Mouse (Mus musculus) ES-Bruce4 (cell line): ENCODE measurements at regions not wholly inside any gene's neighbourhood (a gene's known extent, or its start where the extent isn't known, plus 50 kb on each side); places are given as distances from the start of the nearest gene placed in this dataset.

Source experiments
- H3K27ac ChIP-seq: 2 replicates; pipeline ENCODE4 v1.5.1; 2012; ENCODE audit warnings: low read length, inconsistent platforms; ENCODE audit not compliant: insufficient read depth
- H3K27me3 ChIP-seq: 2 replicates; pipeline ENCODE4 v1.6.1; 2012; ENCODE audit warnings: mild to moderate bottlenecking, low read length, inconsistent platforms; ENCODE audit not compliant: control insufficient read depth, poor library complexity, insufficient read depth, severe bottlenecking
- H3K36me3 ChIP-seq: 2 replicates; pipeline ENCODE4 v1.6.1; 2012; ENCODE audit warnings: inconsistent platforms, mild to moderate bottlenecking, low read length, moderate library complexity; ENCODE audit not compliant: control insufficient read depth, poor library complexity, insufficient read depth, severe bottlenecking
- H3K4me1 ChIP-seq: one replicate; pipeline ENCODE4 v1.8.1; 2011; ENCODE audit warnings: low read length; ENCODE audit not compliant: control insufficient read depth, insufficient read depth
- H3K4me3 ChIP-seq: 2 replicates; pipeline ENCODE4 v1.5.1; 2011; ENCODE audit warnings: low read depth, mild to moderate bottlenecking, low read length
- H3K9ac ChIP-seq: 2 replicates; pipeline ENCODE4 v1.6.1; 2012; ENCODE audit warnings: low read depth, mild to moderate bottlenecking, inconsistent platforms; ENCODE audit not compliant: poor library complexity, severe bottlenecking
- H3K9me3 ChIP-seq: replicated peaks from 2 replicates; pipeline ENCODE4 v1.6.1; 2012; ENCODE audit warnings: mild to moderate bottlenecking, low read length, inconsistent platforms; ENCODE audit not compliant: control insufficient read depth, poor library complexity, insufficient read depth, severe bottlenecking
- CTCF ChIP-seq: IDR thresholded peaks from one replicate; pipeline ENCODE4 v1.8.1; 2011; ENCODE audit warnings: low read depth, low read length
- EP300 ChIP-seq: IDR thresholded peaks from 2 replicates; pipeline ENCODE4 v1.6.1; 2011; ENCODE audit warnings: low read depth, low read length; ENCODE audit not compliant: insufficient read depth
- POLR2A ChIP-seq: IDR thresholded peaks from one replicate; pipeline ENCODE4 v1.8.1; 2011; ENCODE audit warnings: low read length; ENCODE audit not compliant: insufficient read depth

DNA sequence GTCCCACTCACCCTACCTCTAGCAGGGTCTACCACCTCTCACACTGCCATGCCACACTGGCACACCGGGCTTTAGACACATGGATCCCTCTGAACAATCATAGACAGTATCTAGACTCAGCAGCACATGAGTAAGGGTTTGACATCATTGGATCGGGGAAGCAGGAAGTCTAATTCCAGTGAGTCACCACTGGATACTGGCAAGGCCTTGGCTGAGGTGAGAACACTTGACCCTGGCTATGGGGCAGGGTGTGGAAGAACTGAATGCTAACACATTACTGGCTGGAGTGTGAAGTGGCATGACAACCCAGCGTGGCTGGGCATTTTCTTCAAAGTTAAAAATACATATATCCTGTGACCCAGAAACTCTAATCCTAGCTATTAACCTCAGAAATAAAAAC lies 114.4 kb downstream of the H2afy start:
- no peak overlapping the region for H3K27ac ChIP-seq
- H3K4me1 ChIP-seq, result no peaks in the 10 kb centered on the region
- no peaks in the 10 kb centered on the region for H3K36me3 ChIP-seq
- H3K9ac ChIP-seq, result no peak overlapping the region
- TF ChIP-seq CTCF (no peak), EP300 (no peak), POLR2A (no peak)
- no peaks in the 10 kb centered on the region for H3K9me3 ChIP-seq
- H3K27me3 ChIP-seq, result no peaks in the 10 kb centered on the region
- no peak overlapping the region for H3K4me3 ChIP-seq

DNA sequence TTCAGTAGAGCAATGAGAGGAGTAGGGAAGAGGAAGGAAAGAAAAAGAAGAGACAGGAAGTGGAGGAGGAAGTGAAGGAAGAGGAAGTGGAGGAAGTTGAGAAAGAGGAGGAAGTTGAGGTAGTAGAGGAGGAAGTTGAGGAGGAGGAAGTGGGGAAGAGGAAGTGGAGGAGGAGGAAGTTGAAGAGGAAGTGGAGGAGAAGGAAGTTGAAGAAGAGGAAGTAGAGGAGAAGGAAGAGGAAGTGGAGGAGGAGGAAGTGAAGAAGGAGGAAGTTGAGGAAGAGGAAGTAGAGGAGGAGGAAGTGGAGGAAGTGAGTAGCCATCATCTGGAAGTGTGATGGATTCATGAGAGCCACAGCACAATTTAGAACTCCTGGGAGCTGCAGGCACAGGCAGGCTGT lies 122.2 kb downstream of the H2afy start:
- no peak overlapping the region for H3K9ac ChIP-seq
- no peak for TF ChIP-seq CTCF
- no peak for TF ChIP-seq POLR2A
- no peak for TF ChIP-seq EP300

DNA sequence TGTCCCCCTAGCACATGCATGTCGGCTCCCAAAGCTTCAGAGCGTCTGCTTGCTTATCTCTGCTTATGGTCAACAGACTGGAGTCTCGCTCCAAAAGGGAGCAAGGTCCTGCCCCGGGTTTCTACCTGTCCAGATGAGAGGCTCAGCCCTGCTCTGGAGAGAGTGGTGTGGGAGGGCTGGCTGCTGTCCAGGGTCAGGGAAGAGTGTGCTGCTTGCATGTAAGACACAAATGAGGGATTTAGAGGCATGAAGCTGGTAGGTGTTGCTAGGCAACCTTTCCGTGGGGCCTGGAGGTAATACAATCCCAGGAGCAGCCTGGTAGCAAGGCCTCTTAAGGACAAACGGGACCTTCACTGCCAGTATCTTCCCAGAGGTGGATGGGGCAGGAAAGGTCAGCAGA lies 125.7 kb downstream of the H2afy start:
- no peak overlapping the region for H3K27ac ChIP-seq
- H3K36me3 ChIP-seq, result no peaks in the 10 kb centered on the region
- no peaks in the 10 kb centered on the region for H3K9me3 ChIP-seq
- TF ChIP-seq POLR2A (no peak), CTCF (no peak), EP300 (no peak)
- H3K4me1 ChIP-seq, result no peaks in the 10 kb centered on the region
- no peak overlapping the region for H3K9ac ChIP-seq
- H3K27me3 ChIP-seq, result no peaks in the 10 kb centered on the region
- no peak overlapping the region for H3K4me3 ChIP-seq

More for the DNA sequence above, 122.2 kb downstream of the H2afy start:
- H3K27me3 ChIP-seq, result no peaks in the 10 kb centered on the region
- H3K27ac ChIP-seq, result no peak overlapping the region
- H3K4me3 ChIP-seq, result no peak overlapping the region
- no peaks in the 10 kb centered on the region for H3K9me3 ChIP-seq
- H3K36me3 ChIP-seq, result no peaks in the 10 kb centered on the region
- H3K4me1 ChIP-seq, result no peaks in the 10 kb centered on the region

DNA sequence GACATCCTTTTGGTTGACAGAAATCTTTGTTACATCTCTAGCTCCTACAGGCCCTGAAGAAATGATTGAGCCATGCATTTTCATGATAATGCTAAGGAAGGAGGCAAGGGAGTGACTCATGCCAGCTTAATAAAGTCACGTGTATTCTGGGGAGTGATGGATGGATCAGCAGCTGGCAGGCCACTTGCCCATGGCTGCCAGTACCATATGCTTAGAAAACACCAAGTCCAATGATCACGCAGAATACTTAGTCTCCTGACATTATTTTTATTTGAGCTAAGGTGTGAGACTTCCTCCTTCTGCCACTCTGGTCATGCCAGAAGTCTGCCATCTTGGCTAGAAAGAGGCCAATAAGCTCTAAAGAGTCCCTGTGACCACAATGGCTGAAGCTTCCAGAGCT lies 129.3 kb downstream of the H2afy start:
- Histone ChIP-seq H3K27me3 (no peaks in the 10 kb centered on the region), H3K9me3 (no peaks in the 10 kb centered on the region), H3K4me1 (no peaks in the 10 kb centered on the region), H3K4me3 (no peak overlapping the region), H3K27ac (no peak overlapping the region), H3K36me3 (no peaks in the 10 kb centered on the region), H3K9ac (no peak overlapping the region)
- no peak for TF ChIP-seq POLR2A
- no peak for TF ChIP-seq CTCF
- no peak for TF ChIP-seq EP300

DNA sequence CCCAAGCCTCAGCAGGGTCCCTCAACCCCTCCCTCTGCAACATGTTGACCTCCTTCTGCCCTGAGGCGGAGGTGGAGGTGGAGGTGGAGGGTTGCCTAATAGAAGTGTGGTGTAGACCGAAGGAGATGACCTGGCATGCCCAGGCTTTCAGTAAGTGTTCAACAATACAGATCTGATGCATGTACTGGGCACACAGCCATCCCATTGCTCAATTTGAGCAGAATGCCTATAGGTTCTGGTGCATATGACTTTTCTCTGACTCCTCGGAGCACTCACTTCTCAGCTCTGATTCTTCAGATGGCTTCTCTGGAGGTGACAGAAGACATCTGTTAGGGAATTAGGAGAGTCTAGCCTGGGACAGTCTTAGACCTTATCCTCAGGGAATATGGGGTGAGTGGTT lies 130.4 kb downstream of the H2afy start:
- H3K27me3 ChIP-seq, result no peaks in the 10 kb centered on the region
- no peaks in the 10 kb centered on the region for H3K9me3 ChIP-seq
- TF ChIP-seq POLR2A (no peak), CTCF (no peak), EP300 (no peak)
- H3K36me3 ChIP-seq, result no peaks in the 10 kb centered on the region
- H3K4me3 ChIP-seq, result no peak overlapping the region
- H3K9ac ChIP-seq, result no peak overlapping the region
- H3K4me1 ChIP-seq, result no peaks in the 10 kb centered on the region
- H3K27ac ChIP-seq, result no peak overlapping the region

DNA sequence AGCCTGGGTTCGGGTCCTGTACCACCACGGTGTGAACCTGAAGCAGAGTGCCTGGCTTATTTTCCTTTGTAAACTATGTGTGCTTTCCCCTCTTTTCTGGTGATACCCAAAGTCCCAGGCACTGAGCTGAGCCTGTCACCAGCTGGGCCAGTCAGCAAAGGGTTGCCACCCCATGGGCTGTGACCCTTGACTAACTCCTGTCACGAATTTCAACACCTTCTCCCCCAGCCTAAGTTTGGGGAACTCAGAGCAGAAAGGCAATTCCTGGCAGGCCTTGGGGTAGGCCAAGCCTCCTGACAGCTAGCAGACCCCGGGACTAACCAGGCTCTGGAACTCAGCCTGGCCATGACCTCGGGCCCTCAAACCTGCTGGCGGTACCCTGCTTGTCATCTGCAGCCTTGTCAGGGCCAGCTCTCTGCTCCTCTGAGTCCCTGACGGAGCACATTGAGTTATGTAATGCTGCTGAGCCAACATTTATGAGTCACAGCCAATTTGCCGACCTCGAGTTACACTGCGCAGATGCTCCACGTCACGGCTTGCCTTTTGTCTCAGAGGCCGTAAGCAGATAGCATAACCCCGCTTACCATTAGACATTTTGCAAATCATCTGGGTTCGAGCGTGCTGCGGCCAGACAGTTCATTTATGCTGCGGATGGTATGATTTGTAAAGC lies 132.3 kb downstream of the H2afy start:
- no peak for TF ChIP-seq EP300
- TF ChIP-seq POLR2A, result no peak
- TF ChIP-seq CTCF, result no peak
- Histone ChIP-seq H3K27ac (no peak overlapping the region), H3K27me3 (no peaks in the 10 kb centered on the region), H3K4me3 (no peak overlapping the region), H3K4me1 (no peaks in the 10 kb centered on the region), H3K9me3 (no peaks in the 10 kb centered on the region), H3K36me3 (no peaks in the 10 kb centered on the region), H3K9ac (no peak overlapping the region)

DNA sequence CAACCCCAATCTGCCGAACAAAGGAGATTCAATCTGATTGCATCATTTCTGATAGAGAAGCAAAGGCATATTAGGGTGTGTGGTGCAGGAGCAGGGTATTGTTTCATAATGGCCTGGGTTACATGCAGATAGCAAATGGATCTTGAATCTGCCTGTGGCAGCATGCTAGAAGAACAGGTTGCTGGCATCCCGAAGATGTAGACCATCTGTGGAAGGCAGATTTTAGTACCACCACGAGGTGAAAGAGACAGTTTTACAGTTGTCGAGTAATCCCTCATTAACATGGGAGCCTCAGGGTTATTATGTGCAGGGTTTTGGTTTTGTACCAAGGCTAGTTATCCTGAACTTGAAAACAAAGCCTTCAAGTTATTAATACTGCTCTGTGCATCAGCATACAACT lies 140.9 kb downstream of the H2afy start:
- no peaks in the 10 kb centered on the region for H3K36me3 ChIP-seq
- TF ChIP-seq EP300 (no peak), CTCF (no peak), POLR2A (no peak)
- H3K9ac ChIP-seq, result no peak overlapping the region
- no peaks in the 10 kb centered on the region for H3K9me3 ChIP-seq
- no peak overlapping the region for H3K27ac ChIP-seq
- H3K4me3 ChIP-seq, result no peak overlapping the region
- no peaks in the 10 kb centered on the region for H3K27me3 ChIP-seq
- no peaks in the 10 kb centered on the region for H3K4me1 ChIP-seq
